Mouse (Mus musculus) bone marrow macrophage, adult 2 months (primary cell): ENCODE measurements around the gene Cpsf2. TPM values are rescaled to one million over a fixed set of nuclear protein-coding genes. Genes with fewer than 3 reads are reported as not detected.

Experiments used
- H3K27ac ChIP-seq: 2 replicates; pipeline ENCODE4 v1.5.1; 2012; ENCODE audit warnings: low read depth, low read length; ENCODE audit not compliant: insufficient read depth
- H3K4me1 ChIP-seq: 2 replicates; pipeline ENCODE4 v1.6.1; 2012; ENCODE audit warnings: low read length; ENCODE audit not compliant: control insufficient read depth, insufficient read depth
- H3K4me3 ChIP-seq: 2 replicates; pipeline ENCODE4 v1.5.1; 2012; ENCODE audit warnings: mild to moderate bottlenecking, low read length, moderate library complexity; ENCODE audit not compliant: insufficient read depth
- CTCF ChIP-seq: IDR thresholded peaks from 2 replicates; pipeline ENCODE4 v1.5.1; 2012; ENCODE audit warnings: low read depth, mild to moderate bottlenecking, low read length, moderate library complexity
- POLR2A ChIP-seq: IDR thresholded peaks from 2 replicates; pipeline ENCODE4 v1.6.1; 2012; ENCODE audit warnings: mild to moderate bottlenecking, low read depth, low read length, borderline replicate concordance
- polyA plus RNA-seq: library from polyadenylated mRNA; stranded (reverse); fragments of >200 nt; gene quantifications from 2 replicates; pipeline ENCODE4 v1.2.4, GENCODE M21; 2012; ENCODE audit not compliant: missing spikeins, insufficient read depth, insufficient read length

The Cpsf2 gene
- polyA plus RNA-seq, 1 experiment, result 22.4 TPM

DNA sequence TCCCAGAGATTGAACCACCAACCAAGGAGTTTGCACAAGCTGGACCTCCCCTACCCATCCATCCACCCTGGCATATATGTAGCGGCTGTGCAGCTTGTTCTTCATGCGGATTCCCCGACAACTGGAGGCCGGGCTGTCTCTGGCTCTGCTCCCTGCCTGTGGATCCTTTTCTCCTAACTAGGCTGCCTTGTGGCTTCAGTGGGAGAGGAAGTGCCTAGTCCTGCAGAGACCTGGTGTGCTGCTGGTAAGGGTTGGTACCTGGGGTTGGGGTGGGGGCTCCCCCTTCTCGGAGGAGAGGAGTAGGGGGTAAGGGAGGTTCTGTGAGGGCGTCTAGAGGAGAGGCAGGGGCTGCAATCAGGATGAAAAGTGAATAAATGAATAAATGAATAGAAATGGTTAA lies 39.3 kb downstream of the Cpsf2 start:
- TF ChIP-seq CTCF (no peak), POLR2A (no peak)
- H3K27ac ChIP-seq, result no peak overlapping the region
- no peaks in the 10 kb centered on the region for H3K4me1 ChIP-seq
- no peak overlapping the region for H3K4me3 ChIP-seq

GRCm38 (mm10) chr12:102021923-102022322 lies 46.1 kb downstream of the Cpsf2 start:
- no peaks in the 10 kb centered on the region for H3K4me1 ChIP-seq
- no peak overlapping the region for H3K27ac ChIP-seq
- H3K4me3 ChIP-seq, result no peak overlapping the region
- TF ChIP-seq POLR2A (no peak), CTCF (no peak)

DNA sequence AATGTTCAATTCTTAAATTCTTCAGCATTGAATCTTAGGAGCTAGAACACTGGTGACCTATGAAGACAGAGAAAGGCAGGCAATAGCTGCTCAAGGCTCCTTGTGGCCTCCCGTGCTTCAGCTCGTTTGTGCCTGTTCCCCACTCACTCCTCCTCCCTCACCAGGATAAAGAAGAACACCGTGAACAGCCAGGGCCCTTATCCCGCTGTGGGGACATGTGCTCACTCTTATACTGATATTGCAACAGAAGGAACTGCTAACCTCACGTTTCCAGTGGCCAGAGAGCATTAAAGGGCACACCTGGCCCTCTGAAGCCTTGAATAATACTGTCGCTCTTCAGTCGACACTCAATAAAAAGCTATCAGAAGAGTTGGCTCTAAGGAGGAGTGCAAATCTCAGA lies 53.4 kb downstream of the Cpsf2 start:
- TF ChIP-seq CTCF (no peak), POLR2A (no peak)

DNA sequence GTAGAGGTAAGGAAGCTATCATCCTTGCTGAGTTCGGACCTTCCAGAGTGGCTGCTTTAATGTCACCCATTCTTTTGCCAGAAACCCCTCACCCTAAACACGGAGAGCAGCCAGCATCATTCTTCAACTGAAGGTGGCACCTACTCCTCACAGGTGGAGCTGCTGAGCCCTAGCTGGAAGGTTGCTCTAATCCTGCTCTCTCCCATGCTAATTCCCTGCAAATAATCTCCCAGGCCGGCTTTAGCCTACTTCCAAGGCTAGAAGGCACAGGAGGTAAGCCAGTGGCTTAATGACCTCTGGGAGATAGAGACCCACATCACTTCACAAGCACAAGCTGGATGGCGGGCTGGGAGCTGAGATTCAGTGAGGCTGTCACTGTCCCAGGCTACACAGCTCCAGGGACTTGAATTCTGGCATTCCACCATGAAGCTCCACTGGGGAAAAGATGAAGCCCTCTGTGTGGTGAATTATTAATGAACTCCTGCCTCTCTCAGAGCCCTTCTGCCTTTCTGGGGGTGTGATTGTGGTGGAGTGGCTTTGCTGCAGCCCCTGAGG lies 54.2 kb downstream of the Cpsf2 start:
- no peaks in the 10 kb centered on the region for H3K4me1 ChIP-seq
- TF ChIP-seq CTCF, result no peak
- H3K4me3 ChIP-seq, result no peak overlapping the region
- no peak overlapping the region for H3K27ac ChIP-seq

More for the DNA sequence above, 53.4 kb downstream of the Cpsf2 start:
- Histone ChIP-seq H3K4me1 (no peaks in the 10 kb centered on the region), H3K4me3 (no peak overlapping the region), H3K27ac (no peak overlapping the region)

DNA sequence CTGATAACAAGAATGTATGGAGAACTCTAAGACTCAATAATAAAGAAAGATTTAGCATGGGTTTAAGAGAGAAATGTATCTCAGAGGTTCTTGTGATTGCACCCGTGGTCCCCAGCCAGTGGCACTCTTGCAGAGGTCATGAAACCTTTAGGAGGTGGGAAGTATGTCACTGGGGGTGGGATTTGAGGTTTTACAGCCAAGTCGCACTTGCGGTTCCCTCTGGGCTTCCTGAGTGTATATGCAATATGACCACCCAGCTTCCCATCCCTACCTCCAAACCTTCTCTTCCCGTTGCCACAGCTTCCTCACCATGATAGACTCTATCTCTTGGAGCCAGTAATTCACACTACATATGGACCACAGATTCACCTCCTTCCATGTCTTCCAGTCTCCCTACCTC lies 59.1 kb downstream of the Cpsf2 start:
- Histone ChIP-seq H3K4me1 (peaks cover 7% of the 10 kb centered on the region; the same call in 1 of the 2 replicates), H3K4me3 (no peak overlapping the region), H3K27ac (no peak overlapping the region)
- TF ChIP-seq POLR2A, result no peak
- no peak for TF ChIP-seq CTCF

- Histone ChIP-seq H3K4me3 (no peak overlapping the region), H3K4me1 (peaks cover 7% of the 10 kb centered on the region; the same call in 1 of the 2 replicates), H3K27ac (no peak overlapping the region)
- no peak for TF ChIP-seq CTCF
- TF ChIP-seq POLR2A, result no peak
These were observed 64.1 kb downstream of the Cpsf2 start for GRCm38 (mm10) chr12:102039861-102040260.

DNA sequence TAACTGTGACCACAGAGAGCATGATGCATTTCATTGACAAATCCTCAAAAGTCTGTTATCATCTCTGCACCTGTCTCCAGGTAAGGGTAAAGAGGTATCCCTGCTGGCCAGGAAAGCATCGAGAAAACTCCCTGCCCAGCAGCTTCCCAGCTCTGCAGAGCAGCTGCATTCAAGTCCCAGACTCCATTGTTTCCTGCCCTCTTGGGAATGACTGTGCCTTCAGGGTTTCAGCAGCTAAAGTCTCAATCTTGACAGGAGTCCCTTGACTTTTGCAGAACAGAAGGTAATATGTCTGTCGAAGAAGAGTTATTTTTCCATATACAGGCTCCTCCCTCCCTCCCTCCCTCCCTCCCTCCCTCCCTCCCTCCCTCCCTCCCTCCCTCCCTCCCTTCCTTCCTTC lies 65.9 kb downstream of the Cpsf2 start:
- Histone ChIP-seq H3K4me3 (no peak overlapping the region), H3K27ac (no peak overlapping the region), H3K4me1 (peaks cover 7% of the 10 kb centered on the region; the same call in 1 of the 2 replicates)
- TF ChIP-seq POLR2A, result no peak
- no peak for TF ChIP-seq CTCF

DNA sequence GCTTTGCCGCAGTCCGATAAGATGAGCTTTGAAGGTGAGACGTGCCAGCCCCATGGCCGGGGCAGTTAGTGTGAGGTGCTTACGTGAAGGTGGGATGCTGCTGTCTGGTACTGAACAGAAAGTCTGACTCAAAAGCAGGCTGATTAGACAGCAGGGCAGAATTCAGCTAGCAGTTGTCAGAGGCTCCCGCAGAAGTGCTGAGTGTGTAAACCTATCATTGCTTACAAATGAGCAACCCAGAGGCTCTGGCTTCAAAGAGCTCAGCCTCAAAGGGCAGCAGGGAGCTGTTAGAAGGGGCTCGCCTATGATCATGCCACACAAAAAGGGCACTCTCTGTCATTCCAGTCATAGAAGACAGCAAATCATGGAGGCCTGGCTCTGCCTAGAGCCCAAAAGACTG lies 66.5 kb downstream of the Cpsf2 start:
- Histone ChIP-seq H3K4me1 (peaks cover 7% of the 10 kb centered on the region; the same call in 1 of the 2 replicates), H3K4me3 (no peak overlapping the region), H3K27ac (no peak overlapping the region)
- TF ChIP-seq CTCF, result no peak
- TF ChIP-seq POLR2A, result no peak

- Histone ChIP-seq H3K4me3 (no peak overlapping the region), H3K27ac (no peak overlapping the region), H3K4me1 (peaks cover 3% of the 10 kb centered on the region; the same call in 1 of the 2 replicates)
- TF ChIP-seq CTCF (no peak), POLR2A (no peak)
These were observed 68.1 kb downstream of the Cpsf2 start for GRCm38 (mm10) chr12:102043840-102044239.

DNA sequence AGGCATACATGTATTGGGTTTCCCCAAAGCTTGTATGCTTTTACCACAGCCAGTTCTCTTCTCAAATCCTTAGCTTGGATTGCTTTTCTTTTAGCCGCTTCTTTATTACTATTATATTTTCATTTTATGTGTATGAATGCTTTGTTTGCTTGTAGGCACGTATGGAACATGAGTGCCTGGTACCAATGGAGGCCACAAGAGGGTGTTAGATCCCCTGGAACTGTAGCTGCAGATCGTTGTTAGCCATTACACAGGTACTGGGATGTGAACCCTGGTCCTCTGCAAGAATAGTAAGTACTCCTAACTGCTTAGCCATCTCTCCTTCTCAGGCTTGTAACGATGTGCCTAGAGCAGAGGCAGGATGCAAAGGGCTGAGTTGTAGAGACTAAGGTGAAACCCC lies 78.4 kb downstream of the Cpsf2 start:
- H3K4me1 ChIP-seq, result no peaks in the 10 kb centered on the region
- no peak overlapping the region for H3K4me3 ChIP-seq
- no peak for TF ChIP-seq CTCF
- no peak for TF ChIP-seq POLR2A
- H3K27ac ChIP-seq, result no peak overlapping the region

- TF ChIP-seq POLR2A, result no peak
- no peak for TF ChIP-seq CTCF
- Histone ChIP-seq H3K4me1 (no peaks in the 10 kb centered on the region), H3K4me3 (no peak overlapping the region), H3K27ac (no peak overlapping the region)
These were observed 80.0 kb downstream of the Cpsf2 start for GRCm38 (mm10) chr12:102055758-102056157.

Other genes with a start within 250 kb of the Cpsf2 start
- 0.84 and 1.0 TPM in 2 replicates for gene Fbln5, start 156.9 kb upstream of the Cpsf2 start, polyA plus RNA-seq
- gene Trip11, start 62.7 kb upstream of the Cpsf2 start, polyA plus RNA-seq, result 19.4 and 23.5 TPM in 2 replicates
- 39.5 and 43.3 TPM in 2 replicates for gene Atxn3, start 17.7 kb upstream of the Cpsf2 start, polyA plus RNA-seq
- not detected in 2 replicates for gene Slc24a4, start 152.7 kb downstream of the Cpsf2 start, polyA plus RNA-seq